Mouse (Mus musculus) adrenal gland, postnatal 36 days (tissue): Measurements from ENCODE around the gene Poc1b. TPM values are rescaled to one million over a fixed set of nuclear protein-coding genes. Genes with fewer than 3 reads are reported as not detected.

Source experiments
- DNase-seq, 2 experiments: peaks; one replicate each; pipeline ENCODE4 v3.0.0; 2021; ENCODE audit warnings: mixed read lengths in 1 of 2
- total RNA-seq, 2 experiments: library from RNA; stranded (reverse); gene quantifications; 2 replicates each; pipeline ENCODE4 v1.2.3; 2021

Gene Poc1b
- total RNA-seq, 2 experiments from 2014 or later, result 15.3 to 15.7 TPM

GRCm38 (mm10) chr10:99227968-99228864, 121.4 kb downstream of the Poc1b start:
- no peak for DNase-seq

GRCm38 (mm10) chr10:99229031-99229684, 122.3 kb downstream of the Poc1b start:
- DNase-seq, result peak; percentile 27 to 33

GRCm38 (mm10) chr10:99232518-99233227, 125.8 kb downstream of the Poc1b start:
- DNase-seq, result peak in 1 of 2 experiments; percentile 45

GRCm38 (mm10) chr10:99234336-99234735, 127.5 kb downstream of the Poc1b start:
- DNase-seq, result no peak

GRCm38 (mm10) chr10:99235081-99235480, 128.2 kb downstream of the Poc1b start:
- DNase-seq, result no peak

- no peak for DNase-seq
Observed at GRCm38 (mm10) chr10:99237205-99237832, 130.5 kb downstream of the Poc1b start.

GRCm38 (mm10) chr10:99238537-99238936, 131.7 kb downstream of the Poc1b start:
- DNase-seq, result no peak

GRCm38 (mm10) chr10:99241284-99241828, 134.5 kb downstream of the Poc1b start:
- no peak for DNase-seq

- peak in 1 of 2 experiments; percentile 23 for DNase-seq
Observed at GRCm38 (mm10) chr10:99241829-99242711, 135.2 kb downstream of the Poc1b start.

GRCm38 (mm10) chr10:99242721-99243120, 135.9 kb downstream of the Poc1b start:
- no peak for DNase-seq

- no peak for DNase-seq
Observed at GRCm38 (mm10) chr10:99243907-99244489, 137.2 kb downstream of the Poc1b start.

- DNase-seq, result no peak
Observed at GRCm38 (mm10) chr10:99244655-99245260, 137.9 kb downstream of the Poc1b start.

- DNase-seq, result no peak
Observed at GRCm38 (mm10) chr10:99246797-99247508, 140.1 kb downstream of the Poc1b start.

Other genes starting within 250 kb of the Poc1b start
- 10 to 100 TPM; 50.1 to 57.9 TPM for gene Atp2b1, start 192.6 kb upstream of the Poc1b start, total RNA-seq
- gene Galnt4, start 1.1 kb downstream of the Poc1b start, total RNA-seq, result 1 to 10 TPM; 6.0 to 7.1 TPM
- not detected for gene Phxr2, start 19.3 kb downstream of the Poc1b start, total RNA-seq
- 100 to 1,000 TPM in 1 of 2 experiments, 10 to 100 TPM in 1; 77.1 to 100 TPM for gene Dusp6, start 156.2 kb downstream of the Poc1b start, total RNA-seq